Mouse (Mus musculus) lung, adult 2 months (tissue): ENCODE data around the gene Otp.

Experiments
- CTCF ChIP-seq: fragments of 200-500 bp; IDR thresholded peaks from 2 replicates; pipeline ENCODE4 v1.5.1; 2011; ENCODE audit warnings: mild to moderate bottlenecking, low read length, control low read depth; ENCODE audit not compliant: insufficient read depth
- POLR2A ChIP-seq: fragments of 200-500 bp; IDR thresholded peaks from 2 replicates; pipeline ENCODE4 v1.6.1; 2011; ENCODE audit warnings: low read depth, mild to moderate bottlenecking, control low read depth, low read length, borderline replicate concordance; ENCODE audit errors: extremely low read depth

GRCm38 (mm10) chr13:94876286-94877210 is 1.1 kb downstream of the Otp start:
- TF ChIP-seq CTCF (no peak), POLR2A (no peak)
